Mouse (Mus musculus) embryonic facial prominence, embryonic 15.5 days (tissue): ENCODE measurements around the gene Rgs12. TPM values are rescaled to one million over a fixed set of nuclear protein-coding genes. Genes with fewer than 3 reads are reported as not detected.

ENCODE experiments used
- ATAC-seq: fragments of 200-750 bp; cut with Nextera tagmentation; 2 replicates; pipeline ENCODE4 v1.8.0; 2017; ENCODE audit warnings: low read depth, moderate TSS enrichment; ENCODE audit not compliant: insufficient number of reproducible peaks, low FRiP score, low TSS enrichment
- H3K27ac ChIP-seq: fragments of 300-500 bp; sonication (generic); replicated peaks from 2 replicates; pipeline ENCODE4 v1.5.1; 2015; ENCODE audit warnings: mild to moderate bottlenecking, inconsistent platforms
- H3K27me3 ChIP-seq: fragments of 300-500 bp; sonication (generic); 2 replicates; pipeline ENCODE4 v1.6.1; 2015; ENCODE audit warnings: inconsistent platforms
- H3K36me3 ChIP-seq: fragments of 300-500 bp; sonication (generic); 2 replicates; pipeline ENCODE4 v1.6.1; 2015; ENCODE audit warnings: mild to moderate bottlenecking, inconsistent platforms
- H3K4me1 ChIP-seq: fragments of 300-500 bp; sonication (generic); 2 replicates; pipeline ENCODE4 v1.6.1; 2015; ENCODE audit warnings: inconsistent platforms
- H3K4me2 ChIP-seq: fragments of 300-500 bp; sonication (generic); replicated peaks from 2 replicates; pipeline ENCODE4 v1.6.1; 2015; ENCODE audit warnings: mild to moderate bottlenecking, inconsistent platforms
- H3K4me3 ChIP-seq: fragments of 300-500 bp; sonication (generic); replicated peaks from 2 replicates; pipeline ENCODE4 v1.5.1; 2015; ENCODE audit warnings: mild to moderate bottlenecking, inconsistent platforms
- H3K9ac ChIP-seq: fragments of 300-500 bp; sonication (generic); 2 replicates; pipeline ENCODE4 v1.6.1; 2015; ENCODE audit warnings: inconsistent platforms
- H3K9me3 ChIP-seq: fragments of 300-500 bp; sonication (generic); replicated peaks from 2 replicates; pipeline ENCODE4 v1.6.1; 2016; ENCODE audit warnings: inconsistent platforms
- WGBS: fragments of 180-500 bp; shearing (Covaris S2); methylation state at CpG from one replicate; pipeline ENCODE4 v1.1.7; 2015; 5-methylcytosine and 5-hydroxymethylcytosine counted together
- polyA plus RNA-seq: library from polyadenylated mRNA; unstranded; fragments of >200 nt; fragmentation: Nextera tagmentation; extraction: Ambion mirVana; gene quantifications from 2 replicates; pipeline ENCODE4 v1.2.1, GENCODE M21; 2015

Rgs12 gene
- polyA plus RNA-seq, result 40.1 and 42.3 TPM in 2 replicates

GRCm38 (mm10) chr5:34948861-34949760 lies at the start of gene Rgs12:
Rgs12 (plus strand) TSS chr5:34949445.
- no peaks in the 10 kb centered on the region for H3K9me3 ChIP-seq
- peak within 1 kb of the TSS; percentile 82 for H3K4me3 ChIP-seq
- peaks cover 25% of the 10 kb centered on the region for H3K4me1 ChIP-seq
- no peaks in the 10 kb centered on the region for H3K27me3 ChIP-seq
- peak within 1 kb of the TSS; percentile 70 for H3K4me2 ChIP-seq
- peak; percentile 95 for ATAC-seq
- WGBS, result under 1% methylated on average over 74 of the region's 84 CpGs
- peak within 1 kb of the TSS; percentile 86 for H3K27ac ChIP-seq
- peaks cover 8% of the 10 kb centered on the region; the same call in 1 of the 2 replicates for H3K36me3 ChIP-seq
- peak within 1 kb of the TSS; percentile 87 for H3K9ac ChIP-seq

GRCm38 (mm10) chr5:34899787-34900469 lies 49.3 kb upstream of the Rgs12 start:
- ATAC-seq, result no peak
- Histone ChIP-seq H3K4me1 (no peaks in the 10 kb centered on the region), H3K9ac (no peak overlapping the region), H3K27me3 (no peaks in the 10 kb centered on the region), H3K9me3 (no peaks in the 10 kb centered on the region), H3K27ac (no peak overlapping the region), H3K4me2 (no peak overlapping the region), H3K36me3 (peaks cover 79% of the 10 kb centered on the region), H3K4me3 (no peak overlapping the region)
- 96% methylated on average over 6 of the region's 6 CpGs for WGBS

- H3K36me3 ChIP-seq, result peaks cover 81% of the 10 kb centered on the region
- no peaks in the 10 kb centered on the region for H3K27me3 ChIP-seq
- H3K9me3 ChIP-seq, result no peaks in the 10 kb centered on the region
- no peak overlapping the region for H3K4me3 ChIP-seq
- no peaks in the 10 kb centered on the region for H3K4me1 ChIP-seq
- no peak overlapping the region for H3K4me2 ChIP-seq
- no peak for ATAC-seq
- no peak overlapping the region for H3K27ac ChIP-seq
- H3K9ac ChIP-seq, result no peak overlapping the region
These were observed 46.9 kb upstream of the Rgs12 start for GRCm38 (mm10) chr5:34902371-34902770.

DNA sequence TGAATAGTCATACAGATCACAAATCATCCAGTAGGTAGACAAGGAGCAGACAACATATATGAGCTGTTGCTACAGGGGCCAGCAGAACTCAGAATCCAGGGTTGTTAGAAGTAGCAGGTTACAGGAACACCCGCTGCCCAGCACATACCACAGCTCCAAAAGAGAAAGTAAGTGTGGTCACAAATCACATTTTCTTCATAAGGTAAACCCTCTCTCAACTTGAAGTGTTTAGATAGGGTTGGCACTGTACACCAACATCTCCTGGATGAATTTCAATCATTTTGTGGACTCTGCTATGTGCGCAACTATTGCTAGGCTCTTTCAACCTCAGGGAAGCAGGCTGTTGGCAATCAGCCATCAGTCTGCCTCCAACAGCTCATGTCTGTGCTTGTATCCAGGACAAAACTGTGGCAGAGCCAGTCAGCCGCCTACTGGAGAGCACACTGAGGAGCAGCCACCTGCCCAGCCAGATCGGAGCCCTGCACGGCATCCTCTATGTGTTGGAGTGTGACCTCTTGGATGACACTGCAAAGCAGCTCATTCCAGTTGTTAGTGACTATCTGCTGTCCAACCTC lies 46.3 kb upstream of the Rgs12 start:
- H3K9me3 ChIP-seq, result no peaks in the 10 kb centered on the region
- H3K4me2 ChIP-seq, result no peak overlapping the region
- H3K4me1 ChIP-seq, result 0 out of 2 replicates have a peak, but pooled peaks cover 2% of the 10 kb centered on the region
- H3K36me3 ChIP-seq, result peaks cover 85% of the 10 kb centered on the region
- WGBS, result 66% methylated on average over 5 of the region's 5 CpGs
- no peak overlapping the region for H3K27ac ChIP-seq
- no peak for ATAC-seq
- H3K27me3 ChIP-seq, result no peaks in the 10 kb centered on the region
- no peak overlapping the region for H3K4me3 ChIP-seq
- H3K9ac ChIP-seq, result no peak overlapping the region

DNA sequence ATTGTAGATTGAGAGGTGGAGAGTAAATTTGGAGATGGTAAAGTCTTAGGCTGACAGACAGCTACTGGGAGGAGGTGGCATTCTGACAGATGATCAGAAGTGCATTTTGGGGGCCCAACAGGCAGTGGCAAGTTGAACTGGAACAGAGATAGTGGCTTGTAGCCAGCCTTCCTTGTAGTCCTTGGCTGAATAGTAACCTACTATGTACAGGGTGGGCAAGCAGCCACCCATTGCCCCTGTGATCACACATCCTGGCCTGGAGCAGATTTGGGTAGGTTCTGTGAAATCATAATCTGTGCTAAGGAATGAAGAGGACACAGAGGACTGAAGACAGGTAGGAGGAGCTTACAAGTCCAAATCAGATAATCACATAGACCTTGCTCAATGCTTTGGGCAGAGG lies 44.8 kb upstream of the Rgs12 start:
- Histone ChIP-seq H3K9ac (no peak overlapping the region), H3K9me3 (no peaks in the 10 kb centered on the region), H3K4me3 (no peak overlapping the region), H3K4me2 (no peak overlapping the region), H3K36me3 (peaks cover 79% of the 10 kb centered on the region), H3K4me1 (peaks cover 6% of the 10 kb centered on the region; the same call in 1 of the 2 replicates), H3K27me3 (no peaks in the 10 kb centered on the region), H3K27ac (no peak overlapping the region)
- ATAC-seq, result no peak

GRCm38 (mm10) chr5:34907230-34907629 lies 42.0 kb upstream of the Rgs12 start:
- WGBS, result 91% methylated on average over 4 of the region's 4 CpGs
- no peak for ATAC-seq
- no peak overlapping the region for H3K4me2 ChIP-seq
- peaks cover 59% of the 10 kb centered on the region for H3K36me3 ChIP-seq
- no peak overlapping the region for H3K27ac ChIP-seq
- no peak overlapping the region for H3K4me3 ChIP-seq
- H3K9me3 ChIP-seq, result no peaks in the 10 kb centered on the region
- H3K27me3 ChIP-seq, result no peaks in the 10 kb centered on the region
- peaks cover 6% of the 10 kb centered on the region; the same call in 1 of the 2 replicates for H3K4me1 ChIP-seq
- H3K9ac ChIP-seq, result no peak overlapping the region

DNA sequence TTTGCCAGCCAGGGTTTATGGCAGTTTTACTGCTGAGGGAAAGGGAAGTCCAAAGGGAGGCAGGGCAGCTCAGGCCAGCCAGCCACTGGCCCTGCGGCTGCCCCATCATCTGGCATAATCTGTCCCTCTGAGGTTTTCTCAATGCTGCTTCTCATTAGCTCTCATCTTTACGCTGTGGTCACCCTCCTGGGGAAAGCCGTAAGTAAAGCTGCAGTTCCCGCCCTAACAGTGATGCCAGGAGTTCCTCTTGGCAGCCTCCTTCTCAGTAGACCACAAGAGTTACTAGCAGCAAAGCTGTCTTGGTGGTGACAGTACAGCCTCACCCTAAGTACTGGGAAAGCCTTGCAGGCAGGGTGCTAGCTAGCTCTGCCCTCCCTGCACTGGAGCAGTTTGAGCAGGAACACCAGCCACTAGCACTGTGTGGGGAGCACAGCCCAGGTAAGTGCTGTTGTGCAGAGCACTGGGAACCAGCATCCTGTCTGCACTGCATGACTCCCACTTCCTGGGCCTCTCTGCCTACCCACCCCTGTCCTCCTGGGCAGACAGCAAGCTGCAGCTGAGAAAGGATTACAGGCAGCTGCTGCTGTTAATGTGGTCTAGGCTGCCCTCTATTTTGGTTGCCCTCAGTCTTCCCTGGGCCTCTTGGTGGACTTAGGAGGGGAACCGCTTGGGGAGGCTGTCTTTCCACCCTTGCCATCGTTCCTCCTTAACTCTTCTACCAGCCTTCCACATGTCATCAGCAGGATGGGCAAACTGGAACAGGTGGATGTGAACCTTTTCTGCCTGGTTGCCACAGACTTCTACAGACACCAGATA lies 41.1 kb upstream of the Rgs12 start, which contains the start of gene Msantd1:
Gene Msantd1, plus strand, starts transcription at position 103 of the 816 bp plus-strand sequence.
- no peaks in the 10 kb centered on the region for H3K9me3 ChIP-seq
- H3K36me3 ChIP-seq, result peaks cover 50% of the 10 kb centered on the region
- 59% methylated on average over 6 of the region's 6 CpGs for WGBS
- no peaks in the 10 kb centered on the region for H3K27me3 ChIP-seq
- no peak within 1 kb of the TSS for H3K4me2 ChIP-seq
- H3K27ac ChIP-seq, result peak within 1 kb of the TSS; percentile 36; the same call in 1 of the 2 replicates
- peaks cover 6% of the 10 kb centered on the region; the same call in 1 of the 2 replicates for H3K4me1 ChIP-seq
- ATAC-seq, result peak; percentile 48; the same call in 1 of the 2 replicates
- no peak within 1 kb of the TSS for H3K9ac ChIP-seq
- H3K4me3 ChIP-seq, result no peak within 1 kb of the TSS

- Histone ChIP-seq H3K4me2 (no peak overlapping the region), H3K27me3 (no peaks in the 10 kb centered on the region), H3K4me1 (peaks cover 6% of the 10 kb centered on the region; the same call in 1 of the 2 replicates), H3K4me3 (no peak overlapping the region), H3K27ac (no peak overlapping the region), H3K9me3 (no peaks in the 10 kb centered on the region), H3K9ac (no peak overlapping the region), H3K36me3 (peaks cover 48% of the 10 kb centered on the region)
- no peak for ATAC-seq
- 74% methylated on average over 9 of the region's 9 CpGs for WGBS
These were observed 40.3 kb upstream of the Rgs12 start for GRCm38 (mm10) chr5:34908726-34909633.

- H3K27me3 ChIP-seq, result no peaks in the 10 kb centered on the region
- H3K4me3 ChIP-seq, result no peak overlapping the region
- WGBS, result 94% methylated on average over 1 of the region's 1 CpGs
- no peak overlapping the region for H3K27ac ChIP-seq
- H3K9ac ChIP-seq, result no peak overlapping the region
- H3K36me3 ChIP-seq, result peaks cover 39% of the 10 kb centered on the region
- no peaks in the 10 kb centered on the region for H3K9me3 ChIP-seq
- peaks cover 6% of the 10 kb centered on the region; the same call in 1 of the 2 replicates for H3K4me1 ChIP-seq
- no peak for ATAC-seq
- no peak overlapping the region for H3K4me2 ChIP-seq
These were observed 39.4 kb upstream of the Rgs12 start for GRCm38 (mm10) chr5:34909634-34910503.
